Mouse (Mus musculus) spleen, postnatal 36 days (tissue): ENCODE results near the gene Efcab12.
"Not testable (repeated sequence)": the region's sequence is repeated elsewhere in the genome, so short reads cannot be mapped to it uniquely, and the experiment has no call there.

Source experiments
- DNase-seq, 2 experiments: peaks; one replicate each; pipeline ENCODE4 v3.0.0; 2022; ENCODE audit warnings: low spot score in 2 of 2, mixed read lengths in 1 of 2

The Efcab12 gene

DNA sequence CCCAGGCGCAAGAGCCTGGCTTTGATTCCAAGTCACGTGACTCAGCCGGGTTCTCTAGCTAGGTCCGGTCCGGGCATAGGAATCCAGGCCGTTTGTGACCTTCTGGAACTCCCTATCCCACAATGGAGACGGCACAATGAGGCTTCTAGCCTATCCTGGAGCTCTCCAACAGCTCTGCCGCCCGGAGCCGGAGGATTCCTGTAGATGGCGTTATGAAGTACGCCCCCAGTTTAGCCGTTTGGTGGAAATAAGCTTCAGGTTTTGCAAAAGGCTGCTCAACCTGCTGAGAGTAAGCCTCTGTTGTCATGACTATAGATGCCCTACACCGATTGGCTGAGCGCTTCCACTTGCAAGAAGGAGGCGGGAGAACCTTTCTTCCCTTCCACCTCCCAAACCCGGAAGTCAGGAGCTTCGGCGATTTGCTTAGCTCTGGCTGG lies at the start of gene Efcab12:
TSS of gene Efcab12 (minus strand) at position 252 of the 437 bp plus-strand sequence.
- peak; percentile 64 for DNase-seq

DNA sequence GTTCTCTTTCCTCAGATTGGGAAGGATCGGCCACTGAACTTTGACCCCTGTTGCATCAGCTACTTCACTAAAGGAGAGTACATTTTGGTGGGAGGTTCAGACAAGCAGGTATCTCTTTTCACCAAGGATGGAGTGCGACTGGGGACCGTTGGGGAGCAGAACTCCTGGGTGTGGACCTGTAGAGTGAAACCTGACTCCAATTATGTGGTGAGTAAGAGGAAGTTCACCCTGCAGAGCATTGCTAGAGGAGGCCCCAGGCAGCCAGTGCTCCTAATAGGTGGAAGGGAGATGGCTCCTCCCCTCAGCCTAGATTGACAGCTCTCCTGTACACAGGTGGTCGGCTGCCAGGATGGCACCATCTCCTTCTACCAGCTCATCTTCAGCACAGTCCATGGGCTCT lies 48.7 kb upstream of the Efcab12 start:
- peak in 1 of 2 experiments; percentile 27 for DNase-seq

DNA sequence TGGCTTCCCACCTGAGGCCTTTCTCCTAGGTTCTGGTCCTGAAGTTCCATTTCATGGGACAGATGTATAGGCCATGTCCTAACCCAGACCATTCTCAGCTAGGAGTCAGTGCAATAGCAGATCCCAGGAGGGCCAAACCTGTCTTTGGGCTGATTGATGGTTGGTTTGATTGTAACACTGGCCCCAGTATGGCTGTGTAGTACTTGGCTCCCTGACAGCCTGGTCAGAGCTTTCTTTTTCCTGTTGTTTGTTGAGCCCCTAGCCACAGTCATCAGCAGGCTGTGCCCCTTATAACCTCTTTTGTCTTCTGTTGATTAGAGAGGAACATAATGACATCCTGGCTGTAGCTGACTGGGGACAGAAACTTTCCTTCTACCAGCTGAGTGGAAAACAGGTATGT lies 45.8 kb upstream of the Efcab12 start:
- no peak for DNase-seq

DNA sequence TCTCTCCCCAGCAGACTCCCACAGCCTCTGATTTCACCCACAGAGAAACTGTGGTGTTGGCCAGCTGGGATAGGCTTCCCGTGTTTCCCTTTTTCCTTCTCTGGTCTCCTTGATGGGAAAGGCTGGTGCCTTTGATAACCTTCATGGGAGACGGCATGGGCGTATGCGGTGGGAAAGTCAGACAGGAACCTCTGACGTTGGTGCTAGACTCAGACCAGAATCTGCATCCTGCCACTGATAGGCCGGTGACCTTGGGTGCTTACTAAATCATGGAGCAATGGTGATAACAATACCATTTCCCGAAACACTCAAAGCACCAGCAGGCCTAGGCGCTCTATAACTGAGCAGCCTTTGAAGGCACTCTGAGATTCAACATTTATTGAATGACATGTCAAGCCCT lies 42.5 kb upstream of the Efcab12 start:
- no peak for DNase-seq

DNA sequence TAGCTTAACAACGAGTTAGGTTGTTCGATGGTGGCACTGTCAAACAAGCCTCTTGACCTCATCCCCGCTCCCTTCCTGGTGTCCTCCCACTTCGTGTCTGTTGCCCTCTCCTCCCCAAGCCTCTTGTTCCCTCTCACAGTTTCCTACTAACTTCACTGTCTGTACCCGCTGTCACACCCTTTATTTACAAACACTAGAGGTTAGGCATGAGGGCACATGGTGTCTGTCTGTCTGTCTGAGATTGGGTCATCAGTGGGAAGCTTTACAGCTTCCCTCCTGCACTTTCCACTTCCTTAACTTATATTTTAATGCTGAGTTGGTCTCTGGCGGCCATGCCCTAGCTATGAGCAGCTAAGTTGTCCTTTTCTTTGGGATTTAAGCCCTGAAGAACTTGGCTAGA lies 41.5 kb upstream of the Efcab12 start:
- DNase-seq = no peak

DNA sequence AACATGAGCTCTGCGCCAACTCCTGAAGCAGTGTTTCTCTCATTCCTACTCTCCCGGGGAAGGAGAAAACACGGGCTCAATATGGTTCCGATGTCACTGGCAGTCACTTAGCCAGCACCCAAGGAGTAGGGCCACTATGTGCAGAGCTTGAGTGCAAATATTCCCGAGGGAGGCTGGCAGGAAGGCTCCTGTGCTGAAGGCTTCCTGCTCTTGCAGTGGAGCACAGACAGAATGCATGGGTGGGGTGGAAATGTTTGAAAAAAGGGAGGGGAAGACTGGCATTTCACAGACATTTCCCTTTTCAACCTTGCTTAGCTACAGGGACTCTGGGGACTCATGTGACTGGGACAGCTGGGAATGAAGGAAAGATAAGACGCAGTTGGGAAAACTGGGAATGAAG lies 40.5 kb upstream of the Efcab12 start:
- no peak for DNase-seq

DNA sequence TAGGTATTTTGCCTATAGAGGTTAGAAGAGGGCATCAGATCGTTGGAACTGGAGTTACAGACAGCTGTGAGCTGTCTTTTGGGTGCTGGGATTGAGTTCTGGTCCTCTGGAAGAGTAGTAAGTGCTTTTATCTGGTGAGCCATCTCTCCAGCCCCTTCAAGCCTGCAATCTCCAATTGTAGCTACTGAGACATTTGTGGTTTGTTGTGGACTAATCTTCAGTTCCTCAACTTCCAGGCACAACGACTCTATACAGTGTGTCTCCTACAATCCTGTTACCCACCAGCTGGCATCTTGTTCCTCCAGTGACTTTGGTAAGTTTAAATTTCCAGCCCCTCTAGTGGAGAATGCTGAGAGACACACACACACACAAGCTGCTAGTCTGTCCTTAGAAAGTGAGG lies 39.0 kb upstream of the Efcab12 start:
- DNase-seq = no peak

DNA sequence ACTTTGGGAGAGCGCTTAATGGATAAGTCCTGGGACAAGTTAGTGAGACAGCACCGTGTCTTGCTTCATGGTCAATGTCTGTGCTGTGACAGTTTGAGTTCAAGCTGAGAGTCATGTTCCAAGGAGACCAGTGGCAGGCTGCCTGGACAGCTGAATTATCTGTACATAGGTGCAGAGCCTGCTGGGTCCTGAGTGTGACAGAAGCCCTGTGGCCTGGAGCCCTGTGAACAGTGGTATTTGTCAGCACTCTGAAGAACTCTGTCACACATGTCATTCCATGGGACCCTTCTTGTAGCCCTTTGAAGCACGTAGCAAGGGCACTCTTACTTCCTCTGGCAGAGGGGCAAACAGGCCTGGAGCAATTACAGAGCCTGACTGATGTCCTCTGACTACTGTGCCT lies 33.1 kb upstream of the Efcab12 start:
- DNase-seq = not testable (repeated sequence)

DNA sequence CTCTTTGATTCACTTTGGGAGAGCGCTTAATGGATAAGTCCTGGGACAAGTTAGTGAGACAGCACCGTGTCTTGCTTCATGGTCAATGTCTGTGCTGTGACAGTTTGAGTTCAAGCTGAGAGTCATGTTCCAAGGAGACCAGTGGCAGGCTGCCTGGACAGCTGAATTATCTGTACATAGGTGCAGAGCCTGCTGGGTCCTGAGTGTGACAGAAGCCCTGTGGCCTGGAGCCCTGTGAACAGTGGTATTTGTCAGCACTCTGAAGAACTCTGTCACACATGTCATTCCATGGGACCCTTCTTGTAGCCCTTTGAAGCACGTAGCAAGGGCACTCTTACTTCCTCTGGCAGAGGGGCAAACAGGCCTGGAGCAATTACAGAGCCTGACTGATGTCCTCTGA lies 28.9 kb upstream of the Efcab12 start:
- not testable (repeated sequence) for DNase-seq

DNA sequence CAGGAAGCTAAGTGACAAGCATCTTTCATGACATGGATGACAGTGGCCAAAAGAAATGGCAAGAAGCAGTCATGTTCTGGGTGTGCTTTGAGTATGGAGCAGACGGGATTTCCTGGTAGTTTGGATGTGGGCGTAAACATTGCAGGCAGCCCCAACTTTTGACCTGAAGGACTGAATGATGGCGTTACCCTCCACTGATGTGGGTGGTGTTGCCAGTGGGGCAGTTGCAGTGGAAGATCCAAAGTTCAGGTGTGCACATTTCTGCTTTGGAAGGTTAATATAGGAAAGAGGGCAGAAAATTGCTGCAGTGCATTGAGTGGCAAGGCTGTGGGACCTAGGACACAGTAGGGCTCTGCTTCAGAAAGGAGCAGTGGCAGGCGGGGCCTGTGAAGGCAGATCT lies 27.0 kb upstream of the Efcab12 start:
- DNase-seq = no peak

DNA sequence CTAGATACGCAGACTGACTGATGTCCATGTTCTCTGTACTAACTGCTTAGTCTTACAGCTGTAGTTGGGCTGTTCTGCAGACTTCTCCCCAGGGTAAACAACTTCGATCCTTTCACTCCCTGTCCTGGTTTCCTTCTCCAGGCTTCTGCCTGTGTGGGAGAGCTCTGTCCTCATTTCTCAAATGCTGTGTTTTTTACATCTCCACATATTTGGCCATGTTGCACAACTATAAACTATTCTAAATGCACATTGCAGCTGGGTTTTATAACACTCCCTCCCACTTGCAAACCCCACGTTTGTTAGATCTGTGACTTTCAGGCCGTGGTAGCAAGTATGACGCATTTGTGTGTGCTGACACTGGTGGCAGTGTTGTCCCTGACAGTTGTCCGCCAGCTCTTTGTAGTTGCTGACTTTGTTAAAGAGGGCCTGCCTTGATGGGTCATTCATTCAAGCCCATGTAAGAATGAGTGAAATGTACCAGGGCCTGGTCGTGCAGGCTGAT lies 25.2 kb upstream of the Efcab12 start:
- no peak for DNase-seq

DNA sequence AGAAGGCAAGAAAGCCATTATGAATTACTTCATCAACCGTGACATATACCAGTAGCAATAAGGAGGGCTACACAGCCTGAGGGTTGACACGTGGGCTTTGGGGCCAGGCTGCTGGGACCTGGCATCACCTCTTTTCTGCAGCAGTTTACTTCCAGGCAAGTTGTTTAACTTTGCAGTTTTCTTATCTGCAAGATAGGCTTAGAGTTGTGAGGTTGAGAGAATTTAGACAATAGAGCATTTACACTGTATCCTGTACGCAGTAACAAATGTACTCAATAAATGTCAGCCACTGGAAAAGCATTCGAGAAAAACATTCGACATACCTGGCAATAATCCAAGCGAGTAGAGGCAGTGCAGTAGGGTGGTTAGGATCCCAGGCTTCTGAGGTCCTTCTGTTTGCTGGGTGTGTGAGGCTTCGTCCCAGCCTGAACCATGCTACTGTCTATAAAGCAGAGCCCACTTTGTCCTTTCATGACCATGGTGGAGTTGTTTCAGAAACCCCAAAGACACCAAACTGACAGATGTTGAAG lies 21.9 kb upstream of the Efcab12 start:
- no peak for DNase-seq

DNA sequence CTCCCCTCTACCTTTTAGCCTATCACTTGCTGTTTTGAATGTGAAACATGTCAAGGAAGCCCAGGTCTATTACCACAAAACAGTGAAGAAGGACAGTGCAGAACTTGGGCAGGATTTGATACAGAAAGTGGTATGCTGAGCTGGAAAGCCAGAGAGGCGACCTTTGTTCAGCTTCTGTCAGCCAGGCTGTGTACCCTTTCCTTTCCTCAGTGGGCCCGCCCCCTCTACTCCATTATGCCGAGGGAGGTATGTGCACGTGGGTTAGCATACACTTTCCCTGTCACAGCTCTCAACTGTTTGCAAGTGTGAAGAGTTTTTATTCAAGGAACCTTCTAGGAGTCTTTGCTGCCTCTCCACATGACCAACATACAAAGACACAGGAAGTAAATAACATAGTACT lies 21.0 kb upstream of the Efcab12 start:
- DNase-seq = no peak

DNA sequence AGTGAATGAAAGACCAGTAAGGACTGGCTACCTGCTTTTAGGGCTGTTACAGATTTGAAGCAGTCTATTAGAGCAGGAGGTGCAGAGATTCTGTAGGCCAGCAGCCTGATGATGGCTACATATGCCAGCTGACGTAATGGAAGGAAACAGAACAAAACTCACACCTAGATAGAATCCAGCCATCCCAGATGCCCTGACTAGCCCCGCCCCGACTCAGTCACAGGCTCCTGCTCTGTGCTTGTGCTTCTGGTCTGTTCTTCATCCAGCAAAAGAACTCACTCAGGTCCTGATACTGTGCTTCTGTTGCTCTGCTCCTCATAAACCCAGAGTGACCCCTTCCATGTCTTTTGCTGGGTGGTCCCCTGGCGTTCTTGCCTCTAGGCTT lies 18.1 kb upstream of the Efcab12 start:
- DNase-seq = no peak

DNA sequence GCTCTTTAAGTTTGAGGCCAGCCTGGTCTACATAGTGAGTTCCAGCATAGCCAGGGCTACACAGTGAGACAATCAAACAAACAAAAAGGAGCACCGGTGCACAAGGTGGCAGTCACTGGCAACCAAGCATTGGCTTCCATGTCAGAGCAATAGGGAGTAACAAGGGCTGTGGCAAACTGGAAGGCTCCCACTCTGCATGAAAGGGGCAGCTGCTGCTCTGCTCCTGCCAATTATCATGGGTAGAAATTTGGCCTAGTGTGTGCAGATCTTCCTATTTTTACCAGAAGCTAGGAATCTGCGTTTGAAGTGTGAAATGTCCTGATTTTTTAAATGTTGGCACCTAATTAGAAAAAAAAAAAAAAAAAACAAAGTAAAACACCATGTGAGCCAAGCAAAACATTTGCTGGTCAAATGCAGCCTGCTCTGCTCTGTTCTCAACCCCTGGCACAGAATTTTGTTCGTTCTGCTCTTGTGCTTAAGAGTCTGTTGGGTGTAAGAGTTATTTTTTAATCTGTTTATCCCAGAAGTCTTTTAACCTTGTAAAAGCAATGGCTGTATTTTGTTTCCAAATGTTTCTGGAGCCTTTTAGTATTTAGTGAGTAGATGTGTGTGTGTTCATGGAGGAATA lies 17.6 kb upstream of the Efcab12 start:
- no peak for DNase-seq

DNA sequence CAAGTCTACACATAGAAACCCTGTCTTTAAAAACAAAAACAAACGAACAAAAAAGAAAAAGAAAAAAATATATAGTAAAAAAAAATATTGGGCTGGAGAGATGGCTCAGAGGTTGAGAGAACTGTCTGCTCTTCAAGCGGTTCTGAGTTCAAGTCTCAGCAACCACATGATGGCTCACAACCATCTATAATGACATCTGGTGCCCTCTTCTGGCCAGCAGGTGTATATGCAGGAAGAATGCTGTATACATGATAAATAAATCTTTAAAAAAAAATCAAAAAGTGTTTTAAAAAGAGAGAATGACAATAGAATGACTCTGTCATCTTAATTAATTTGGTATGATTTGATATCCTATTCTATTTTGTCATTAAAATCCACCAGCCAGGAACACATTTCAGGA lies 16.2 kb upstream of the Efcab12 start:
- no peak for DNase-seq

DNA sequence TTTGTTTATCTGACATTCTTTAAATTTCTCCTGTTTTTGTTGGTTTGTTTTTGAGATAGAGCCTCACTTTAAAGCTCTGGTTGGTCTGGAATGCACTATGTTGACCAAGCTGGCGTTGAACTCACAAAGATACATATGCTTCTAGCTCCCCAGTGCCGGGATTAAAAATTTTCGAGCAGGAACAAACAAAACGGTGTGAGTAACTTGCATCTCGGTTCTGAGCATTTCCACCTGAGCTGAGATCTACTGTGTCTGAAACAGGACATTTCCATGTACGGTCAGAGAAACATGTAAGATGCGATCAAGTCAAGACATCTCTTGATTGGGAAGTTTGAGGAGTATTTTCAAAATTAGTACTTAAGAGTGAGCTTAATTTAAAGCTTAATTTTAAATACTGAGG lies 15.8 kb upstream of the Efcab12 start:
- no peak for DNase-seq

DNA sequence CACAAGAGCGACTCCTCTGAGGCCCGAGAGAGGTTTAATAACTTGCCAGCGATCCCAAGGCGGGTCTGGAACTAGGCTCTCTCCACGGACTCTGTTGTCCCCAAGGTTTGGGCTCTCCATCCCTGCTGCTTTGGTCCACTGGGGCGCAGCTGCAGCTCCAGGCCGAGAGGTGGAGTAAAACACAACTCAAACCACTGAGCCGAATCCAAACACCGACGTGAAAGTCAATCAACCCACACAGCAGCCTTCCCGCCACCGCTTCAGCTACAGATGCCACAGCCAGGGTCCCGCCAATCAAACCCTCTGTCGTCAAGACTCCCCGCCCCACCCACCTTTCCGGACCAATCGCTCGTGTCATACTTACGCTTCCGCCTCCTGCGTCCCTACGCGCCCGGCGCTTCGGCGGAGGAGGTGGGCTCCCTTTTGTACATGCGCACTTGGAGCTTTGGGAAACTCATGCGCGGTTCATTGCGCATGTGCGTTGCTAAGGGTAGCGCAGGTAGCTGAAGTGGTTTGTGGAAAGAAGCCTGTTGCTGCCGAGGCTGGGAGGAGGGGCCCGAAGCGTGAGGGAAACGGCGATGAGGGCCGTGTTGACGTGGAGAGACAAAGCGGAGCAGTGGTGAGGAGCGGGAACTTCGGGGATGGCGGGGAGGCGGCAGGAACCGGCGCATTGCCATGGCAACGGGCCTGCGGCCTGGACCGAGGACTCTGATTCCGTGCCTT lies 15.0 kb upstream of the Efcab12 start, which contains the start of the genes Mbd4 and Ift122:
TSS of gene Mbd4 (minus strand) at position 281 of the 723 bp plus-strand sequence.
TSS of gene Ift122 (plus strand) at position 380 of the 723 bp plus-strand sequence.
- DNase-seq = peak; percentile 99

DNA sequence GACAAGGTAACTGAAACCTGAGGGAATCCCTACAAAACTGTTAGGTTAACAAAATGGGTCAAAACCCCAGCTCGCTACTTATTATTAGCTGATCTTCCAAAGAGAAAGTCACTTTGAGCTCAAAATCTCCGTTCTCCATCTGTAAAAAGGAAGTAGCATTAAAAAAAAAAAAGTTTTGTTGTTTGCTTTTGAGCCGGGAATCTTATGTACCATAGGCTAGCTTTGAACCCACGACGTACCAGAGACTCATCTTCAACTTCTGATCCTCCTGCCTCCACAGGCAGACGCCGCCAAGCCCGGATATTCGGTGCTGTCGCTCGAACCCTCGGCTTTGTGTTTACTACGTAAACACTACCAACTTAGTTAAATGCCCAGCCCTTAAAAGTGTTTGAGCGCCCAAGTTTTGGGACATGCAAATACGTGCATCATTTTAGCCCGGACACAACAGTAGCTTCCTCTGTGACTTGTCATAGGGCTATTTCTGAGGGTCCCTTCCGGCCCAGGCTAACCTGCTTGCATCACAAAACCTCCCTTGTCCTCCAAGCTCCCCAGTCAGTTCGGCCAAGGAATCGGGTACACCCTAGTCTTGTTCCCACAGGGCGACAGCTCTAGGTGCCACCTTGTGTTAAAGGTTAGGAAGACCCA lies 14.4 kb upstream of the Efcab12 start:
- DNase-seq = peak in 1 of 2 experiments; percentile 7

DNA sequence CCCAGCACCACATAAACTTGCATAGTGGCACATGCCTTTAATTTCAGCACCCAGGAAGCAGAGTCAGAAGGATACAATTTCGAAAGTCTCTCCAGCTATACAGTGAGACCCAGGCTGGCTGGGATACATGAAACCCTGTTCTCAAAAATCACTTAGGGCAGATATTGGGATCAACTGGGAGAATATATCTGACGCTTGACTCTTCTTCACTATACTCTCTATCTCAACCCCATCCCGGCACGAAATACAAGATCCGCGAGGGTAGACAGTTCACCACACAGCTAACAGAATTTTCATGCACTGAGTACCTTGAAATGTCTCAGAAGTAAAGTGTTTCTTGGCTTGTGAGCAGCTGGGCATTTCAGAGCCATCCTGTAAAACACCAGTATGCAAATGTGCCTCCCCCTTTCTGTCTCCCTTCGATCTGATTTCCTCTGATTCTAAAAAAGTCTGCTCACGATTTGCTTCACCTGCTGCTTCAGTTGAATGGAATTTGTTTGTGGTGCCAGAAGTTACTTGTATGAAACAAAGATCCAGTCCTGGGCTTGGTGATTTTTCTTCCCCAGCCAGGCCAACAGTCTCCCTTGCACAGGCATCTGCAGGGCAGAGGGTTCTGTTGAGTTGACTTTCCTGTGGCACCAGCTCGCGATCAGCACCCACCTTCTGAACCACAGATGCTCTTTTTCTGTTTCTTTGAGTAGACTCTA lies 10.5 kb upstream of the Efcab12 start:
- DNase-seq = peak; percentile 56 to 62

DNA sequence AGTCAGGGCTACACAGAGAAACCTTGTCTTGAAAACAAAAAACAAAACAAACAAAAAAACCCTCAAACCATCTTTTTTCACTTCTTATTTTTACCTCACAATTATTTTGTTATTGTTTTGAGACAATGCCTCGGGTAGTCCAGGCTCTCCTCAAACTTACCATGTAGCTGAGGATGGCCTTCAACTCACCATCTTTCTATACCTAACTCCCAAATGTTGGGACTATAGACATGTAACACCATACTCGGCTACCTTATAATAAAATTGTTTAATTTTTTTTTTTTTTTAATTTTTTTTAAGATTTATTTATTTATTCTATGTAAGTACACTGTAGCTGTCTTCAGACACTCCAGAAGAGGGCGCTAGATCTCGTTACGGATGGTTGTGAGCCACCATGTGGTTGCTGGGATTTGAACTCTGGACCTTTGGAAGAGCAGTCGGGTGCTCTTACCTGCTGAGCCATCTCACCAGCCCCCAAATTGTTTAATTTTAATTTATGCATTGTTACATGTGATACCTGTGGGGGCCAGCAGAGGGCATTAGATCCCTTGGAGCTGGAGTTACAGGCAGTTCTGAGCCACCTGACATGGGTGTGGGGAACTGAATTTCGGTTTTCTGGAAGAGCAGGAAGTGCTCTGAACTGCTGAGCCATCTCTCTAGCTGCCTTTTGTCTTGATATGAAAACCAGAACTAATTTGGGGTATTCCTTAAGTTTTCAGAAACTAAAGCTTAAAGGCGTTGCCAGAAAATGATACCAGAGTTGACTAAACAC lies 8.6 kb upstream of the Efcab12 start:
- peak; percentile 61 to 67 for DNase-seq
